Mouse (Mus musculus) right cerebral cortex, postnatal 10 days (tissue): ENCODE data around the gene Saa1.
A peak's percentile ranks its signal among the peaks of the same experiment; 100 is the strongest.
"Not testable (repeated sequence)": the region's sequence is repeated elsewhere in the genome, so short reads cannot be mapped to it uniquely, and the experiment has no call there.

ENCODE experiments used
- DNase-seq, 2 experiments: peaks; one replicate each; pipeline ENCODE4 v3.0.0; 2021; ENCODE audit warnings: low spot score in 2 of 2

Gene Saa1

GRCm38 (mm10) chr7:46742880-46743279 is at the start of gene Saa1:
Gene Saa1 (minus strand): TSS chr7:46742980.
- not testable (repeated sequence) for DNase-seq

- no peak for DNase-seq
Observed at GRCm38 (mm10) chr7:46789177-46789849, 46.5 kb upstream of the Saa1 start.

GRCm38 (mm10) chr7:46770706-46771105 is 27.9 kb upstream of the Saa1 start:
- peak; percentile 32 to 50 for DNase-seq

GRCm38 (mm10) chr7:46768451-46768850 is 25.7 kb upstream of the Saa1 start:
- no peak for DNase-seq

- no peak for DNase-seq
Observed at GRCm38 (mm10) chr7:46767371-46767770, 24.6 kb upstream of the Saa1 start.

- DNase-seq = no peak
Observed at GRCm38 (mm10) chr7:46764672-46765071, 21.9 kb upstream of the Saa1 start.

- no peak for DNase-seq
Observed at GRCm38 (mm10) chr7:46762601-46763000, 19.8 kb upstream of the Saa1 start.

GRCm38 (mm10) chr7:46761049-46761795 is 18.4 kb upstream of the Saa1 start:
- no peak for DNase-seq

- no peak for DNase-seq
Observed at GRCm38 (mm10) chr7:46751490-46751889, 8.7 kb upstream of the Saa1 start, which contains the start of gene Saa2. Gene Saa2 (plus strand): TSS chr7:46751790.

GRCm38 (mm10) chr7:46748459-46748858 is 5.7 kb upstream of the Saa1 start:
- DNase-seq = no peak

GRCm38 (mm10) chr7:46746381-46746780 is 3.6 kb upstream of the Saa1 start:
- DNase-seq = no peak

GRCm38 (mm10) chr7:46745816-46746215 is 3.0 kb upstream of the Saa1 start:
- no peak for DNase-seq

- DNase-seq = not testable (repeated sequence)
Observed at GRCm38 (mm10) chr7:46740041-46740440, 2.7 kb downstream of the Saa1 start.

GRCm38 (mm10) chr7:46738561-46739460 is 4.0 kb downstream of the Saa1 start:
- no peak for DNase-seq

- no peak for DNase-seq
Observed at GRCm38 (mm10) chr7:46734983-46735382, 7.8 kb downstream of the Saa1 start.

- DNase-seq = no peak
Observed at GRCm38 (mm10) chr7:46732458-46732857, 10.3 kb downstream of the Saa1 start, which contains the start of gene Saa4. Gene Saa4 (minus strand): TSS chr7:46732603.

- no peak for DNase-seq
Observed at GRCm38 (mm10) chr7:46727584-46727983, 15.2 kb downstream of the Saa1 start.

- DNase-seq = no peak
Observed at GRCm38 (mm10) chr7:46724396-46724795, 18.4 kb downstream of the Saa1 start.

GRCm38 (mm10) chr7:46723849-46724248 is 18.9 kb downstream of the Saa1 start:
- no peak for DNase-seq

- no peak for DNase-seq
Observed at GRCm38 (mm10) chr7:46723354-46723753, 19.4 kb downstream of the Saa1 start.

- DNase-seq = no peak
Observed at GRCm38 (mm10) chr7:46720460-46720859, 22.3 kb downstream of the Saa1 start.

- no peak for DNase-seq
Observed at GRCm38 (mm10) chr7:46719526-46719925, 23.3 kb downstream of the Saa1 start.
